Mouse (Mus musculus) spleen, adult 2 months (tissue): ENCODE measurements around the gene Cblc.

ENCODE experiments used
- CTCF ChIP-seq: fragments of 200-500 bp; IDR thresholded peaks from 2 replicates; pipeline ENCODE4 v1.5.1; 2011; ENCODE audit warnings: mild to moderate bottlenecking, inconsistent platforms; ENCODE audit not compliant: insufficient read depth, insufficient read length, insufficient replicate concordance; ENCODE audit errors: extremely low read depth
- POLR2A ChIP-seq: fragments of 200-500 bp; IDR thresholded peaks from 2 replicates; pipeline ENCODE4 v1.6.1; 2011; ENCODE audit warnings: low read depth, low read length, inconsistent platforms

GRCm38 (mm10) chr7:19782645-19783044, 14.0 kb downstream of the Cblc start:
- TF ChIP-seq CTCF (no peak), POLR2A (no peak)
